Mouse (Mus musculus): ENCODE measurements around the gene Hist1h3h. TPM values are rescaled to one million over a fixed set of nuclear protein-coding genes. Genes with fewer than 3 reads are reported as not detected.
A peak's percentile ranks its signal among the peaks of the same experiment; 100 is the strongest.
"Not testable (repeated sequence)": the region's sequence is repeated elsewhere in the genome, so short reads cannot be mapped to it uniquely, and the experiment has no call there.

The Hist1h3h gene
- total and polyA plus RNA-seq, 2 experiments from 2014 or later, result 1.8 to 1,437 TPM

DNA sequence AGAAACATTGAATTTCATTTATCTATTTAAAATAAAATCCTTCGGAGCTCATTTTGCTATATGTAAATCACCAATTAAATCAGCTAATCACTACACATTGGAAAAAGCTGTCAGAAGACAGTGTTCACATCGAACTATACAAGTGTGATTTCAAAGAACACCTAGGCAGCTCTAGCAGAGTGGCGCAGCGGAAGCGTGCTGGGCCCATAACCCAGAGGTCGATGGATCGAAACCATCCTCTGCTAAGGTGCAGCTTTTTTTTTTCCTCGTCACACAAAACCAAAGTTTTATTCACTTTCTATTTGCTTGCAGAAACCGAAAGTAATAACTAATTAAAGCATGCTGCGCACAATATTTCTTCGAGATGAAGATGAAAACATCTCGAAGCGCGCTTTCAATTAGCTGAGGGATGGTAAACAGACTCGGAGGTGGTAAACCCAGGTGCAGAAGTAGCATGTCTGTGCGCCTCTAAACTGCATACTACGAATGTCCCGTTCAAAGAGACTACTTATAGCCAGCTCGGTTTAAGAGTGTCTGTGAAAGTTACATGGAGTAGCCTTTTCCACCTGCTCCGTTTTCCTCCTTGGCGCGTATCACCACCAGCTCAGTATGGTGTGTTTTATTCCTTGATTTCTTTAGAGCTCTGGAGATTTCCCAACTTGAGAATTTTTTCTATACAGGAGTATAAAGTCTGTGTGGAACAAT lies 6.5 kb upstream of the Hist1h3h start:
- Histone ChIP-seq H3K9me3 (replicated peaks; ENCODE audit: control insufficient read depth, low read length) (no peaks in the 10 kb centered on the region), H3K4me3 (ENCODE audit: low read depth, low read length) (peak overlapping the region; percentile 63), H3K27ac (ENCODE audit: low read depth) (peak overlapping the region; percentile 13; the same call in 1 of the 2 replicates), H3K9ac (replicated peaks; ENCODE audit: low read depth, low read length) (peak overlapping the region; percentile 64), H3K36me3 (replicated peaks; ENCODE audit: control insufficient read depth, insufficient read depth, low read length) (no peaks in the 10 kb centered on the region), H3K4me2 (ENCODE audit: low read depth, low read length) (peak overlapping the region; percentile 79), H3K4me1 (ENCODE audit: control insufficient read depth, insufficient read depth) (peaks cover 14% of the 10 kb centered on the region), H3K27me3 (ENCODE audit: control insufficient read depth, insufficient read depth, low read length) (no peaks in the 10 kb centered on the region)
- DNase-seq (ENCODE audit: low spot score) (peak; percentile 50), ATAC-seq (ENCODE audit: insufficient read depth, low read depth) (peak; percentile 77)
- TF ChIP-seq EP300 (IDR thresholded peaks at IDR 0.05; ENCODE audit: low read depth) (no peak), CTCF (IDR thresholded peaks at IDR 0.05; ENCODE audit: low read depth) (no peak)
- 2% methylated on average over 22 of the region's 22 CpGs for WGBS

DNA sequence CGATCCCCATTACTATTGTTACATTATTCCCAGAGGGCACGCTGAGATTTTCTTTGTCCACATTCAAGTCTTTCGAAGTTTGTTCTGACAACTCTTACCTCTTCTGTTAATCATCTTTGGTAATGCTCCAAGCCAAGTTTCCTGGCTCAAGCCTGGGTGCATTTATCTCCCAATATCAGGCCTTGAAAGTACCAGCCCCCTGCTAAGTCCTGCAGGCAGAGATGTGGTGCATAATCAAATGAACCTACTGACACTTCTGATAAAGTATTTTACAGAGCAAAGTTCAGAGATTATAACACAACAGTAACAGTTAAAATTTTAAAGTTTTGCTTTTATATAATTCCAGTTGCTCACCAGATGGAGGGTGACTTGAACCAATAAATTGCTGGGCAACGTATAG lies 5.8 kb upstream of the Hist1h3h start:
- ATAC-seq (ENCODE audit: insufficient read depth, low read depth), result no peak
- H3K9ac ChIP-seq (replicated peaks; ENCODE audit: low read depth, low read length), result peak overlapping the region; percentile 64; the same call in 1 of the 2 replicates
- H3K27ac ChIP-seq (ENCODE audit: low read depth), result no peak overlapping the region
- H3K9me3 ChIP-seq (replicated peaks; ENCODE audit: control insufficient read depth, low read length), result no peaks in the 10 kb centered on the region
- H3K36me3 ChIP-seq (replicated peaks; ENCODE audit: control insufficient read depth, insufficient read depth, low read length), result no peaks in the 10 kb centered on the region
- 27% methylated on average over 4 of the region's 4 CpGs for WGBS
- H3K4me3 ChIP-seq (ENCODE audit: low read depth, low read length), result peak overlapping the region; percentile 63; the same call in 1 of the 2 replicates
- H3K27me3 ChIP-seq (ENCODE audit: control insufficient read depth, insufficient read depth, low read length), result no peaks in the 10 kb centered on the region
- TF ChIP-seq EP300 (IDR thresholded peaks at IDR 0.05; ENCODE audit: low read depth), result no peak
- no peak for TF ChIP-seq CTCF (IDR thresholded peaks at IDR 0.05; ENCODE audit: low read depth)
- peaks cover 14% of the 10 kb centered on the region for H3K4me1 ChIP-seq (ENCODE audit: control insufficient read depth, insufficient read depth)
- H3K4me2 ChIP-seq (ENCODE audit: low read depth, low read length), result peak overlapping the region; percentile 79
- no peak for DNase-seq (ENCODE audit: low spot score)

DNA sequence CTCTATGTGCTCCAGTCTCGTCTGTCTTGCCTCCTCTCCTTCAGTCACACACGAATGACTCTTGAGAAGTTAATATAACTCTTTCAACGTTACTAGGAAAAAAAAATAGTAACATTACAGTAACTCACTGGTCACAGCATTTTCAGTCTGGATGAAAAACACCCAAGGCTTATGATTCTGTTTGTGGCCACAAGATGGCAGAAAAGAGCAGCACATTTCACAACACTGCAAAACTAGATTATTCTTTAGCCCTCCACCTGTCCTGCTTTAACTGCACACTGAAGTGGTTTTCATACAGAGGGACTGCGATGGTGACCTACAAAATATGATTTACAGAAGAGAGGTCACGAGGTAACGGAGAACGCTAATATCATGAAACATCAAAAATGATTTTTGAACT lies 2.7 kb upstream of the Hist1h3h start:
- Histone ChIP-seq H3K27me3 (ENCODE audit: control insufficient read depth, insufficient read depth, low read length) (no peaks in the 10 kb centered on the region), H3K9me3 (replicated peaks; ENCODE audit: control insufficient read depth, low read length) (no peaks in the 10 kb centered on the region), H3K36me3 (replicated peaks; ENCODE audit: control insufficient read depth, insufficient read depth, low read length) (no peaks in the 10 kb centered on the region), H3K4me1 (ENCODE audit: control insufficient read depth, insufficient read depth) (peaks cover 14% of the 10 kb centered on the region), H3K27ac (ENCODE audit: low read depth) (no peak overlapping the region), H3K4me3 (ENCODE audit: low read depth, low read length) (peak overlapping the region; percentile 44), H3K9ac (replicated peaks; ENCODE audit: low read depth, low read length) (no peak overlapping the region), H3K4me2 (ENCODE audit: low read depth, low read length) (peak overlapping the region; percentile 73)
- no peak for ATAC-seq (ENCODE audit: insufficient read depth, low read depth)
- peak; percentile 82 for DNase-seq (ENCODE audit: low spot score)
- TF ChIP-seq CTCF (IDR thresholded peaks at IDR 0.05; ENCODE audit: low read depth), result peak; percentile 83
- no peak for TF ChIP-seq EP300 (IDR thresholded peaks at IDR 0.05; ENCODE audit: low read depth)
- under 1% methylated on average over 7 of the region's 7 CpGs for WGBS

DNA sequence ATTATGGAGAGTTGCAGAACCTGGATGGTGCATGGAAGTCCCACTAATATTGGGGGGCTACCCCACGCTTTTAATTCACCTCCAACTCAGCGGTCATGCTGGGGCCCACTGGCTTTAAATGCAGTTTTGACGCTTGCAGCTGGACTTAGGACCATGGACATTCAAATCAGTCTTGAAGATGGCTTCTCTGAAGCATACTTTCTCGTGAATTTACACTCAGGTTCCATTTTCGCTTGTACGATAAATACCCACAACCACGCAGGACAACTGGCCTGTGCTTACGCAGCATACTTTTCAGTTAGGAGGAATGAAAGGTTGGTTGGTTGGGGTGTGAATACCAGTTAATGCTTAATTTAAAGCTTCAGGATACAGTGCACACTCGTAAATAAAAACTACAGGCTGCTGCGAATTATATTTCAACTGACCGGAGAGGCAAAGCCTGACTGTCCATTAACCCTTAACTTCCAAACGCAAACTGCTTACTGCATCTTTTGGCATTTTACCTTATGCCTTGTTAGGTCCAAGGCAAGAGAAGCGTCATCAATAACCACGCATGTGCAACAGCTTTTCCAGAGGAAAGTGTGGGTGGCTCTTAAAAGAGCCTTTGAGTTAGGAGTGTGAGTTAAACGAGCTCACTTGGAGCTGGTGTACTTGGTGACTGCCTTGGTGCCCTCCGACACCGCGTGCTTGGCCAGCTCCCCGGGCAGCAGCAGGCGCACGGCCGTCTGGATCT lies 2.2 kb upstream of the Hist1h3h start:
- Histone ChIP-seq H3K9ac (replicated peaks; ENCODE audit: low read depth, low read length) (no peak overlapping the region; the same call in 1 of the 2 replicates), H3K4me3 (ENCODE audit: low read depth, low read length) (peak overlapping the region; percentile 44), H3K27ac (ENCODE audit: low read depth) (peak overlapping the region; percentile 89), H3K9me3 (replicated peaks; ENCODE audit: control insufficient read depth, low read length) (no peaks in the 10 kb centered on the region), H3K4me1 (ENCODE audit: control insufficient read depth, insufficient read depth) (peaks cover 14% of the 10 kb centered on the region), H3K27me3 (ENCODE audit: control insufficient read depth, insufficient read depth, low read length) (no peaks in the 10 kb centered on the region), H3K4me2 (ENCODE audit: low read depth, low read length) (peak overlapping the region; percentile 73), H3K36me3 (replicated peaks; ENCODE audit: control insufficient read depth, insufficient read depth, low read length) (no peaks in the 10 kb centered on the region)
- 1% methylated on average over 22 of the region's 22 CpGs for WGBS
- no peak for ATAC-seq (ENCODE audit: insufficient read depth, low read depth)
- TF ChIP-seq EP300 (IDR thresholded peaks at IDR 0.05; ENCODE audit: low read depth) (no peak), CTCF (IDR thresholded peaks at IDR 0.05; ENCODE audit: low read depth) (no peak)
- DNase-seq (ENCODE audit: low spot score), result no peak

DNA sequence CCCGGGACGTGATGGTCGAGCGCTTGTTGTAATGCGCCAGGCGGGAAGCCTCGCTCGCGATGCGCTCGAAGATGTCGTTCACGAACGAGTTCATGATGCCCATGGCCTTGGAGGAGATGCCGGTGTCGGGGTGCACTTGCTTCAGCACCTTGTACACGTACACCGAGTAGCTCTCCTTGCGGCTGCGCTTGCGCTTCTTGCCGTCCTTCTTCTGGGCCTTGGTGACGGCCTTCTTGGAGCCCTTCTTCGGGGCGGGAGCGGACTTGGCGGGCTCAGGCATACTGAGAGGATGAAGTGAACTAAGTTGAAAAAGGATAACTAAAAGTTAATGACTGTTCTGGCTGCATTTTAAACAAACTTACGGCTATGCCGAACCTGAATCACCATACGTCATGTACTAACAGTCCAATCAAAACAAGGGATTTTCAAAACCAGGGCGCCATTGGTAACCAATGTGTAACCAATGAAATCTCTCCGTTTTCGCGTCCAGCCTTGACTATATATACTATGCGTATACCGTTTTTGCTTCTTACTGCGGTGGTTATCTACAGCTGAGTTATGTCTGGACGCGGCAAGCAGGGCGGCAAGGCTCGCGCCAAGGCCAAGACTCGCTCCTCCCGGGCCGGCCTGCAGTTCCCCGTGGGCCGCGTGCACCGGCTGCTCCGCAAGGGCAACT lies 1.5 kb upstream of the Hist1h3h start, which contains the start of the genes Hist1h2bl and Hist1h2ai:
Gene Hist1h2bl, minus strand, starts transcription at position 280 of the 676 bp plus-strand sequence.
Gene Hist1h2ai, plus strand, starts transcription at position 559 of the 676 bp plus-strand sequence.
- Histone ChIP-seq H3K27ac (ENCODE audit: low read depth) (peak within 1 kb of the TSS; percentile 89), H3K4me3 (ENCODE audit: low read depth, low read length) (peak within 1 kb of the TSS; percentile 44), H3K4me2 (ENCODE audit: low read depth, low read length) (peak within 1 kb of the TSS; percentile 73), H3K4me1 (ENCODE audit: control insufficient read depth, insufficient read depth) (peaks cover 17% of the 10 kb centered on the region), H3K9ac (replicated peaks; ENCODE audit: low read depth, low read length) (peak within 1 kb of the TSS; percentile 62)
- not testable (repeated sequence) for H3K27me3 ChIP-seq (ENCODE audit: control insufficient read depth, insufficient read depth, low read length); H3K9me3 ChIP-seq (replicated peaks; ENCODE audit: control insufficient read depth, low read length); H3K36me3 ChIP-seq (replicated peaks; ENCODE audit: control insufficient read depth, insufficient read depth, low read length)
- WGBS, result under 1% methylated on average over 29 of the region's 50 CpGs
- peak; percentile 95 for DNase-seq (ENCODE audit: low spot score)
- TF ChIP-seq EP300 (IDR thresholded peaks at IDR 0.05; ENCODE audit: low read depth), result peak; percentile 54; the same call in 1 of the 2 replicates
- peak; percentile 89 for ATAC-seq (ENCODE audit: insufficient read depth, low read depth)

DNA sequence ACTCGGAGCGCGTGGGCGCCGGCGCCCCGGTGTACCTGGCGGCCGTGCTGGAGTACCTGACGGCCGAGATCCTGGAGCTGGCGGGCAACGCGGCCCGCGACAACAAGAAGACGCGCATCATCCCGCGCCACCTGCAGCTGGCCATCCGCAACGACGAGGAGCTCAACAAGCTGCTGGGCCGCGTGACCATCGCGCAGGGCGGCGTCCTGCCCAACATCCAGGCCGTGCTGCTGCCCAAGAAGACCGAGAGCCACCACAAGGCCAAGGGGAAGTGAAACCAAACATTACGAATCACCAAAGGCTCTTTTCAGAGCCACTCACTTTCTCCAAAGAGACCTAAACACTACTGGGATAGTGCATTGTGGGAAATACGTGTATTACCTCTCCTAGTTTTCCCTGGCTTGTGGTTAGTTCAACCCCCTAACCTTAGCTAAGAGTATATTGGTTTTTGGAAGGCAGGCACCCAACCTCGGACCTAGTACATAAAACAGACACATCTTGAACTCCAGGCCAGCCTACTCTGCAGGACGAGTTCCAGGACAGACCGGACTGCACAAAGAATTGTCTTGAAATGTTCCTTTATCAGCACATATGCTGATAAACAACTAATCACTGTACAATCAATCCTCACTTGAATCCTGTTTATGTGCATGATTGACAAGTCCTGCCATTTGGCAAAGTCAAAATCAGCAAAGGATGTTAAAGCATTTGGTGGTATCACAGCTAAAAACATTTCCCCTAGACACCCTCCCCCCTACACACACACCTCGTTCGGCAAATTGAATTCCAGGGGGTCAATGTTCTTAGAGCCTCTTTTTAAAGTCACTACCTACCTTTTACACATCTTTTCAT lies 693 bp upstream of the Hist1h3h start:
- peak overlapping the region; percentile 73 for H3K4me2 ChIP-seq (ENCODE audit: low read depth, low read length)
- peaks cover 12% of the 10 kb centered on the region for H3K4me1 ChIP-seq (ENCODE audit: control insufficient read depth, insufficient read depth)
- peak overlapping the region; percentile 44 for H3K4me3 ChIP-seq (ENCODE audit: low read depth, low read length)
- under 1% methylated on average over 10 of the region's 38 CpGs for WGBS
- H3K27ac ChIP-seq (ENCODE audit: low read depth), result peak overlapping the region; percentile 89
- not testable (repeated sequence) for DNase-seq (ENCODE audit: low spot score); H3K36me3 ChIP-seq (replicated peaks; ENCODE audit: control insufficient read depth, insufficient read depth, low read length); H3K9me3 ChIP-seq (replicated peaks; ENCODE audit: control insufficient read depth, low read length); H3K27me3 ChIP-seq (ENCODE audit: control insufficient read depth, insufficient read depth, low read length)
- peak; percentile 33 for ATAC-seq (ENCODE audit: insufficient read depth, low read depth)
- peak overlapping the region; percentile 62 for H3K9ac ChIP-seq (replicated peaks; ENCODE audit: low read depth, low read length)

Data from heart, postnatal 0 days (tissue).